Mouse (Mus musculus) neutrophil, adult 5-6 weeks (primary cell): ENCODE results near the gene Trim80. TPM values are rescaled to one million over a fixed set of nuclear protein-coding genes. Genes with fewer than 3 reads are reported as not detected.
"Not testable (repeated sequence)": the region's sequence is repeated elsewhere in the genome, so short reads cannot be mapped to it uniquely, and the experiment has no call there.

ENCODE experiments used
- ATAC-seq: fragments of 151-379, 151-347 bp; 2 replicates; pipeline ENCODE4 v1.8.0; 2017; ENCODE audit warnings: mild to moderate bottlenecking, moderate TSS enrichment; ENCODE audit not compliant: insufficient number of reproducible peaks, poor library complexity, low FRiP score, severe bottlenecking; ENCODE audit errors: extremely low read depth
- total RNA-seq: library from RNA; stranded (forward); fragments of 200-1000 nt; gene quantifications from 2 replicates; pipeline ENCODE4 v1.2.3, GENCODE M21; 2017

Trim80 gene
- total RNA-seq, 1 experiment from 2014 or later: not detected

DNA sequence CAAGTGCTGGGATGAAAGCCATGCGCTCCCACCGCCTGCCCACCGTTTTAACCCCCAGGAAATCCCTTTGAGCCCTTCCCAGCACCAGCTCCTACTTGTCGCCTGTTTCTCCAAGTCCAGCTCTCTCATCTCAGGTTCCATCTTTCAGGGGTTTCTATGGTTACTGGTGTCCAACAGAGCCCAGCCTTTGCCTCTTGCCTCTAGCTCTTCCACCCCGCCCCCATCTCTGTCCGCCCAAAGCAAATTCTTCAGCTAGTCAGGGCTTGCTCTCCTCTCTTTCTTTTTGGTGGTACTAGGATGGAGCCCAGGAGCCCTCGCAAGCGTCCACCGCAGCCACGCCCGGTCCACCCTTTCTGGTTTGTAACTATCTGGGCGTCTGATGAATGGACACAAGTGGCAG is 44.8 kb downstream of the Trim80 start:
- ATAC-seq: no peak

DNA sequence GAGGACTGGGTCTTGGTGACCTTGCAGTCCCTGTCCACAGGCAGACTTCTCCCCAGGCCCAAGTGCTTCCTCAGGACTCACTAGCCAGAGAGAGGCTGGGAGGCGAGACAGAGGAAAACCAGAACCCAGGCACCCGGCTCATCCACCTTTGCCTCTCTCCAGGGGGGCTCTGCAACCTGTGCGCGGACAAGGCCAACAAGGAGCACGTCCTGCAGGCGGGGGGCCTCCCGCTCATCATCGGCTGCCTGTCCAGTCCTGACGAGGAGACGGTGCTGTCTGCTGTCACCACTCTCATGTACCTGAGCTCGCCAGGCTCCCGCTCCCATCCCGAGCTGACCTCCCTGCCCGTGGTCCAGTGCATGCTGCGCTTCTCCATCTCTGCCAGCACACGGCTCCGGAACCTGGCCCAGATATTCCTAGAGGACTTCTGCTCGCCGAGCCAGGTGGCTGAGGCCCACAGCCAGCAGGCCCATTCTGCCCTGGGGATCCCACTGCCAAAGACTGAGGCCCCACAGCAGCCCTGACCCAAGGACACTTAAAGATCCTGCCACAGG is 48.3 kb downstream of the Trim80 start:
- no peak for ATAC-seq

DNA sequence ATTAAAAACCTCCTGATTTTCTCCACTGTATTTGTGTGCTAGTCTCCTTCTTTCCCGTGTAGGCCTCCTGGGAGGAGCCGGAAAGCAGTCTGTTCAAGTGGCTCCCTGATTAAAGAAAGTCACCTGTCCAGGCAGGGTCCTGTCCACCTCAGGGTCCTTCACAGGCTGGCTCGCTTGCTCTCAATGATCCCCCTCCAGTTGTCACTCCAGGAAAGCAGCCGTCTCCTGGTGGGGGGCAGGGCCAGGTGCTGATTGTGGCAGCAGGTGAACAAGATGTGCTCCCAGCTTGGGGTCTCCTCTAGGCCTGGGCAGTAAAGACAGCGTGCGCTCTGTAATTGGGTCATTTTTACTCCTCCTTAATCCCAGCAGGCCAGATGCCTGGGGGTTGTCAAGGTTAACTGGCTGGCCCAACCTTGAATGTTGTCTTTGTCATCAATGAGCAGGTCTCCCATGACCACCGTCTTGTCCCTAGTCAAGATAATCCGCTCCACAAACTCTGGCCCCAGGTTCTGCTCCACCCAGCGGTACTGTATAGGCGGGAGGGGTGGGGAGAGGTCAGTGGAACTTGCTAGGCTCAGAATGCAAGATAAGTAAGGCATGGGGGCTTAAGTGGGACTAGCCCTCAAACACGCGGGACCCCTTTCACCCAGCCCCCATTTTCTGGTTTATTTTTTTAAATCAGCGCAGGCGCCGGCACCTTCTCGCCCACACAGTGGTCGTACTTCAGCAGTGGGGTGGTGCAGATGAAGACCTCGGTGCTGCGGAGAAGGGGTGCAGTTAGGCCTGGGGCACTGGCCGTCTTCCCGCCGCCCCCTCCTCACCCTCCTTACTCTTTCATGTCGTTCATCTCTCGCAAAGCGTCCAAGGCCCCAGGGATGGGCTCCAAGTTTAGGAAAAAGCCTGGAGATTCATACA is 50.4 kb downstream of the Trim80 start:
- ATAC-seq: no peak

DNA sequence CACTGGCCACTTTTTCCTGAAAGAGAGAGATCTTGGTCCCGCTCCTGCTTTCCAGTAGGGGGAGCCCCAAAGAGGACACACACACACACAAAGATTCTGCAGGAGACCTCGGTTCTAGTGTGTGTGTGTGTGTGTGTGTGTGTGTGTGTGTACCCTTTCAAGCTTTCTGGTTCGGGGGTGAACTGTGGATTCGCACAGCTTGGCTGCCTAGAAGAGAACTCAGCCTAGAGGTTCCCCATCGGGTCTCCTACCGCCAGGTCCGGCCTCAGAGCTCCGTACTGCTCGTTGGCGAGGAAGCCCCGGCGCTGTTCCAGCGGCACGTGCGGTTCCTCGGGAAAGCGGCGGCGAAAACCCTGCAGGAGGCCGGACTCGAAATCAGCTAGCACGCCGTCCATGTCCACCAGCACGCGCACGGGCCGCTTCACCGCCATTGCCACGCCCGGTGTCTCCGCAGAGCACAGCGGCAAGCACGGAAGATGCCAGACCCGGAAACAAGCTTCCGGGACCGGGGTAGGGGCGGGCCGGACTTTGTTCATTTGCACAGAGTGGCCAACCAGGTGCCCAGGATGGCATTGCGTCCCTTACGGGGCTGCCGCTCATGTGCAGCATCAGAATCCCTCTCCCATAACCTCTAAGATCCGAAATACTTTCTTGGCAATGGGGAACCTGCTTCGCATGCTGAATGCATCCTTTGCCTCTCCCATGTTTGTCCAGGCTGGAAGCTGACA is 51.2 kb downstream of the Trim80 start, which contains the start of gene Nt5c:
TSS of gene Nt5c (minus strand) at position 507 of the 728 bp plus-strand sequence.
- ATAC-seq: peak; percentile 89

DNA sequence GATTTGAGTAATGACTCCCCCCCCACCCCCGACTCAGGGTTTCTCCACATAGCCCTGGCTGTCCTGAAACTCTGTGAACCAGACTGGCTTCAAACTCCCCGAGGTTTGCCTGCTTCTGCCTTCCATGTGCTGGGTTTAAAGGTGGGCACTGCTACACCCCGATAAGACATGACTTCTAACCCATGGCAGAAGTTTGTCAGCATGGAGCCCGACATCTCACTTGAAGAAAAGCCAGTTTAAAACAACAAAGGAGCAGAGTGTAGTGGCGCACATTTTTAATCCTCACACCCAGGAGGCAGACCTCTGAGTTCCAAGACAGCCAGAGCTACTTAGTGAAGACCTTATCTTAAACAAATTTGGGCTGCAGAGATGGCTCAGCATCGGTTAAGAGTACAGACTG is 52.0 kb downstream of the Trim80 start:
- no peak for ATAC-seq

DNA sequence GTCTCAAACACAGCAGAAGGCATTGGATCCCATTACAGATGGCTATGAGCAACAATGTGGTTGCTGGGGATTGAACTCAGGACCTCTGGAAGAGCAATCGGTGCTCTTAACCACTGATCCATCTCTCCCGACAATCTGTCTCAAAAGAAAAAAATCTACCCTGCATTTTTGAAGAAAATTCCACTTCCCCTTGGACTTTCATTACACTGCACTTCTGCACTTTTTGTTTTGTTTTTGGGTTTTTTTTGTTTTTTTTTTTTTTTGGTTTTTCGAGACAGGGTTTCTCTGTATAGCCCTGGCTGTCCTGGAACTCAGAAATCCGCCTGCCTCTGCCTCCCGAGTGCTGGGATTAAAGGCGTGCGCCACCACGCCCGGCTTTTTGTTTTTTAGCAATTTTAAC is 56.2 kb downstream of the Trim80 start:
- ATAC-seq: not testable (repeated sequence)

Other genes with a start within 250 kb of the Trim80 start
- 0.23 TPM in 1 of 2 replicates, not detected in the other for gene Grin2c, start 173.3 kb upstream of the Trim80 start, total RNA-seq
- 12.2 and 13.0 TPM in 2 replicates for gene Fdxr, start 163.5 kb upstream of the Trim80 start, total RNA-seq
- gene Fads6, start 142.9 kb upstream of the Trim80 start, total RNA-seq: 0.12 and 0.25 TPM in 2 replicates
- not detected in 2 replicates for gene Otop2, start 133.4 kb upstream of the Trim80 start, total RNA-seq
- gene Ush1g, start 118.5 kb upstream of the Trim80 start, total RNA-seq: not detected in 2 replicates
- gene Otop3, start 105.8 kb upstream of the Trim80 start, total RNA-seq: not detected in 2 replicates
- gene Hid1, start 72.8 kb upstream of the Trim80 start, total RNA-seq: 1.6 and 2.4 TPM in 2 replicates
- gene Cdr2l, start 58.6 kb upstream of the Trim80 start, total RNA-seq: 0.12 TPM in 2 replicates
- gene Mrpl58, start 36.8 kb upstream of the Trim80 start, total RNA-seq: 27.7 and 30.4 TPM in 2 replicates
- 265 and 277 TPM in 2 replicates for gene Atp5h, start 20.6 kb upstream of the Trim80 start, total RNA-seq
- gene Kctd2, start 20.4 kb upstream of the Trim80 start, total RNA-seq: 22.1 and 24.2 TPM in 2 replicates
- gene Slc16a5, start 21.9 kb downstream of the Trim80 start, total RNA-seq: 0.35 and 1.6 TPM in 2 replicates
- 46.5 and 52.8 TPM in 2 replicates for gene Armc7, start 35.1 kb downstream of the Trim80 start, total RNA-seq
- 98.5 and 107 TPM in 2 replicates for gene Nt5c, start 51.3 kb downstream of the Trim80 start, total RNA-seq
- gene Jpt1, start 73.8 kb downstream of the Trim80 start, total RNA-seq: 123 and 147 TPM in 2 replicates
- gene Sumo2, start 95.7 kb downstream of the Trim80 start, total RNA-seq: 210 and 228 TPM in 2 replicates
- gene Nup85, start 123.9 kb downstream of the Trim80 start, total RNA-seq: 59.5 and 71.0 TPM in 2 replicates
- 23.5 and 27.0 TPM in 2 replicates for gene Mrps7, start 163.4 kb downstream of the Trim80 start, total RNA-seq
- gene Gga3, start 163.5 kb downstream of the Trim80 start, total RNA-seq: 63.1 and 82.1 TPM in 2 replicates
- 167 and 177 TPM in 2 replicates for gene Mif4gd, start 172.4 kb downstream of the Trim80 start, total RNA-seq
- 51.0 and 53.3 TPM in 2 replicates for gene Slc25a19, start 187.8 kb downstream of the Trim80 start, total RNA-seq